Mouse (Mus musculus): ENCODE results near the gene Sugct.

DNA sequence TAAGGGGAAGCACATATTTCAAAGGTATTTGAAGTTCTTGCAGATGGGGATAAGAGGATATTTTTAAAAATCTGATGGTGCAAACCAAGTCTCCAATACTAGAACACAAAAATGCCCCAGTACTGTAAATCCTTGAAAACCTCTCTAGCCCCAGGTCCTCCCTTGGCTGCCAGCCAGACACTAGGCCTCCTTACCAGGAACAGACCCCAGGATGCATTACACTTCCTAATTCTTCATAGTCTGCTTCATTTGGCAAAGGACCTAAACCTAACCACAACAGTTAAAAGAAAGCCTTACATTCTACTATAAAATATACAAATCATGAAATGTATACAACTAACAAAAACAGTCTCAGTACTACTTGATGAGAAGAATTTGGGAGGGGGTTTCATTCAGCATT lies 609.2 kb downstream of the Sugct start:
- no peak for TF ChIP-seq CTCF (IDR thresholded peaks at IDR 0.05; ENCODE audit: control insufficient read depth, insufficient read depth, low read length)
- no peak for TF ChIP-seq POLR2A (IDR thresholded peaks at IDR 0.05; ENCODE audit: borderline replicate concordance, control insufficient read depth, low read depth, low read length)
